16 mouse cellular contexts compared by ENCODE assay signal in the genomic region with DNA sequence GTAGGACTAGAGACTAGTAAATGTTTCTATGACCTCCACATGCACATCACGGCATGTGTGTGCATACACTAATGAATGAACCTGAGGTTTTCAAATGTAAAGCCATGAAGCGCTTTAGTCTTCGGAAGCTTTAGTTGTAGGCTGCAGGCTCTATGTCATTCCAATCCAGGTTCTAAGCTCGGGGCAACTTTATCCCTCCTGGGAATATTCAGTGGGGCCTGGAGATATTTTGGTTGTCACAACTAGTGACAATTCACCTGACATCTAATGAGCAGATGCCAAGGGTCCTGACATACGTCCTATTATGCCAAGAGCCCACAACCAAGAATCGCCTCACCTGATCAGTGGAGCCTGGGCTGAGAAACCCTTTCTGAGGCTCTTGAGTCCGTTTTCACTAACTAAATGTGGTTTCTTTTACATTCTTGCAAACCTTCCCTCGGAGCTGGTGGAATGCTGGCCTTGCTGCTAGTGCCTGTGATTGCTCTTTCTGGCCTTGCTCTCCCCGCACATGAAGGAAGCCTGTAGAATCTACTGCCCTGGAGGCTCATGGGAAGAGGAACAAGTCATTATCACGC.
"Had no signal": no experiment of that assay in that cellular context is flagged by ENCODE, and none has a peak within 500 bp of the region (broad histone marks: within the 10 kb centered on the region; RNA-seq: fewer than 3 reads in every experiment).

No protein-coding gene starts in this region.

- H3K4me3 ChIP-seq: neural tube, embryonic 13.5 days; neural tube, embryonic 15.5 days; stomach, embryonic 15.5 days had no signal

- H3K27me3 ChIP-seq: neural tube, embryonic 13.5 days; neural tube, embryonic 15.5 days; stomach, embryonic 15.5 days had no signal

- H3K4me1 ChIP-seq: neural tube, embryonic 13.5 days; neural tube, embryonic 15.5 days; stomach, embryonic 15.5 days had no signal

- DNase-seq: retina, postnatal 1 day; right cerebral cortex, adult 18-20 months; right cerebral cortex, postnatal 14 days; right cerebral cortex, postnatal 25 days; right cerebral cortex, postnatal 4 days; spleen, adult 18-20 months; thymus, adult 18-20 months; thymus, adult 2 months; thymus, postnatal 14 days; thymus, postnatal 25 days; thymus, postnatal 36 days; thymus, postnatal 4 days had no signal

- H3K27ac ChIP-seq: neural tube, embryonic 13.5 days; neural tube, embryonic 15.5 days; stomach, embryonic 15.5 days; stomach, postnatal 0 days had no signal

- H3K9ac ChIP-seq: neural tube, embryonic 13.5 days; neural tube, embryonic 15.5 days; stomach, embryonic 15.5 days had no signal

- H3K9me3 ChIP-seq: neural tube, embryonic 13.5 days; neural tube, embryonic 15.5 days; stomach, embryonic 15.5 days had no signal

- H3K36me3 ChIP-seq: stomach, embryonic 15.5 days had no signal
